Mouse (Mus musculus) spleen, adult 2 months (tissue): Measurements from ENCODE around the gene Zfp750. TPM values are rescaled to one million over a fixed set of nuclear protein-coding genes. Genes with fewer than 3 reads are reported as not detected.
A peak's percentile ranks its signal among the peaks of the same experiment; 100 is the strongest.

Experiments
- DNase-seq, 2 experiments: peaks; one replicate each; pipeline versions ENCODE4 v3.0.0 to v3.0.0-alpha.2; 2012 to 2021; ENCODE audit warnings: low spot score in 2 of 2, low read depth in 1 of 2
- H3K27ac ChIP-seq: fragments of 200-500 bp; 2 replicates; pipeline ENCODE4 v1.5.1; 2012; ENCODE audit warnings: low read length, inconsistent platforms; ENCODE audit not compliant: insufficient read depth
- H3K27me3 ChIP-seq: fragments of 200-500 bp; 2 replicates; pipeline ENCODE4 v1.6.1; 2012; ENCODE audit warnings: mild to moderate bottlenecking, moderate library complexity, low read length, inconsistent platforms; ENCODE audit not compliant: control insufficient read depth, insufficient read depth
- H3K36me3 ChIP-seq: fragments of 200-500 bp; 2 replicates; pipeline ENCODE4 v1.6.1; 2012; ENCODE audit warnings: mild to moderate bottlenecking, low read length, inconsistent platforms; ENCODE audit not compliant: control insufficient read depth, insufficient read depth
- H3K4me1 ChIP-seq: fragments of 200-500 bp; 2 replicates; pipeline ENCODE4 v1.6.1; 2011; ENCODE audit warnings: inconsistent platforms; ENCODE audit not compliant: control insufficient read depth, insufficient read depth, insufficient read length
- H3K4me3 ChIP-seq: fragments of 200-500 bp; 2 replicates; pipeline ENCODE4 v1.5.1; 2011; ENCODE audit warnings: mild to moderate bottlenecking, inconsistent platforms; ENCODE audit not compliant: insufficient read depth, insufficient read length; ENCODE audit errors: extremely low read depth
- CTCF ChIP-seq: fragments of 200-500 bp; IDR thresholded peaks from 2 replicates; pipeline ENCODE4 v1.5.1; 2011; ENCODE audit warnings: mild to moderate bottlenecking, inconsistent platforms; ENCODE audit not compliant: insufficient read depth, insufficient read length, insufficient replicate concordance; ENCODE audit errors: extremely low read depth
- POLR2A ChIP-seq: fragments of 200-500 bp; IDR thresholded peaks from 2 replicates; pipeline ENCODE4 v1.6.1; 2011; ENCODE audit warnings: low read depth, low read length, inconsistent platforms
- WGBS: fragments of 180-500 bp; shearing (Covaris S2); methylation state at CpG from one replicate; pipeline ENCODE4 v1.1.7; 2018; 5-methylcytosine and 5-hydroxymethylcytosine counted together
- polyA plus RNA-seq: library from polyadenylated mRNA; depleted of rRNA; stranded (reverse); fragments of >200 nt; gene quantifications from 2 replicates; pipeline ENCODE4 v1.2.3, GENCODE M21; 2012; rRNA removed

Gene Zfp750
- polyA plus RNA-seq, 1 experiment, result 0.11 TPM

GRCm38 (mm10) chr11:121475699-121476415 is 43.3 kb downstream of the Zfp750 start:
- Histone ChIP-seq H3K4me1 (no peaks in the 10 kb centered on the region), H3K27me3 (no peaks in the 10 kb centered on the region), H3K4me3 (no peak overlapping the region), H3K27ac (no peak overlapping the region), H3K36me3 (peaks cover 5% of the 10 kb centered on the region)
- 27% methylated on average over 9 of the region's 9 CpGs for WGBS
- DNase-seq, result peak; percentile 41 to 58
- no peak for TF ChIP-seq POLR2A
- TF ChIP-seq CTCF, result peak; percentile 92; the same call in 1 of the 2 replicates

GRCm38 (mm10) chr11:121474831-121475230 is 44.3 kb downstream of the Zfp750 start:
- Histone ChIP-seq H3K27me3 (no peaks in the 10 kb centered on the region), H3K36me3 (peaks cover 5% of the 10 kb centered on the region), H3K4me3 (no peak overlapping the region), H3K27ac (no peak overlapping the region), H3K4me1 (no peaks in the 10 kb centered on the region)
- no peak for DNase-seq
- TF ChIP-seq POLR2A (no peak), CTCF (no peak)
- WGBS, result 55% methylated on average over 3 of the region's 3 CpGs

DNA sequence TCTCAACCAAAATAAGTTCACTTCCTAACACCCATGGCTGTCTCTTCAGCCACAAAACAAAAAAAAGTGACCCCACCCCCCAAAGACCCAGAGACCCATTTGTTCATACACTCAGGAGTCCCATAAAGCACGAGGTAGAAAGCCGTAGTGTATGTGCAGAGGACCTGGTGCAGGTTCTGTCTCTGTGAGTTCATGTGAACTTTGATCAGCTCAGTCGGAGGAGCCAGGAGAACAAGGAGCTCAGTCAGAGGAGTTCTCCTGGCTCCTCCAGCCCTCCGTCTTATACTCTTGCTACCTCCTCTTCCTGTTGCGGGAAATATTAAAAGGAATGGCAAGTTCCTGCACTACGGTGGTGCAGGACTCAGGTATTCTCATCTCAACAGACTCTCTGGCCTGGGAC is 51.7 kb downstream of the Zfp750 start:
- Histone ChIP-seq H3K27me3 (no peaks in the 10 kb centered on the region), H3K4me3 (no peak overlapping the region), H3K4me1 (no peaks in the 10 kb centered on the region), H3K27ac (no peak overlapping the region), H3K36me3 (peaks cover 14% of the 10 kb centered on the region)
- WGBS, result 97% methylated on average over 6 of the region's 6 CpGs
- no peak for DNase-seq
- TF ChIP-seq POLR2A (no peak), CTCF (no peak)

Other genes with a start within 250 kb of the Zfp750 start
- 21.6 and 23.2 TPM in 2 replicates for gene Wdr45b, start 164.9 kb downstream of the Zfp750 start, polyA plus RNA-seq
- 0.67 and 0.83 TPM in 2 replicates for gene Rab40b, start 131.1 kb downstream of the Zfp750 start, polyA plus RNA-seq
- 6.5 and 7.4 TPM in 2 replicates for gene Fn3krp, start 97.9 kb downstream of the Zfp750 start, polyA plus RNA-seq
- 5.9 and 7.4 TPM in 2 replicates for gene Fn3k, start 84.4 kb downstream of the Zfp750 start, polyA plus RNA-seq
- gene Tbcd, start 67.4 kb downstream of the Zfp750 start, polyA plus RNA-seq, result 38.0 and 44.7 TPM in 2 replicates
- gene B3gntl1, start 153.8 kb upstream of the Zfp750 start, polyA plus RNA-seq, result 7.8 and 8.1 TPM in 2 replicates
- gene Metrnl, start 182.2 kb upstream of the Zfp750 start, polyA plus RNA-seq, result 13.3 and 22.2 TPM in 2 replicates